Mouse (Mus musculus) embryonic fibroblast, embryonic 13.5 days (primary cell): Measurements from ENCODE around the gene Acads.

Experiments
- CTCF ChIP-seq: IDR thresholded peaks from 2 replicates; pipeline ENCODE4 v1.5.1; 2011; ENCODE audit warnings: mild to moderate bottlenecking, control low read depth, low read length, moderate library complexity, borderline replicate concordance; ENCODE audit not compliant: insufficient read depth
- POLR2A ChIP-seq: IDR thresholded peaks from 2 replicates; pipeline ENCODE4 v1.6.1; 2011; ENCODE audit warnings: low read depth, mild to moderate bottlenecking, control low read depth, low read length, moderate library complexity

GRCm38 (mm10) chr5:115091776-115092175 lies 27.4 kb downstream of the Acads start:
- no peak for TF ChIP-seq POLR2A
- no peak for TF ChIP-seq CTCF
